Mouse (Mus musculus) ovary, postnatal 36 days (tissue): ENCODE measurements at regions not wholly inside any gene's neighbourhood (a gene's known extent, or its start where the extent isn't known, plus 50 kb on each side); places are given as distances from the start of the nearest gene placed in this dataset.

ENCODE experiments used
- DNase-seq: peaks from one replicate; pipeline ENCODE4 v3.0.0; 2022; ENCODE audit warnings: low spot score, mixed read lengths

DNA sequence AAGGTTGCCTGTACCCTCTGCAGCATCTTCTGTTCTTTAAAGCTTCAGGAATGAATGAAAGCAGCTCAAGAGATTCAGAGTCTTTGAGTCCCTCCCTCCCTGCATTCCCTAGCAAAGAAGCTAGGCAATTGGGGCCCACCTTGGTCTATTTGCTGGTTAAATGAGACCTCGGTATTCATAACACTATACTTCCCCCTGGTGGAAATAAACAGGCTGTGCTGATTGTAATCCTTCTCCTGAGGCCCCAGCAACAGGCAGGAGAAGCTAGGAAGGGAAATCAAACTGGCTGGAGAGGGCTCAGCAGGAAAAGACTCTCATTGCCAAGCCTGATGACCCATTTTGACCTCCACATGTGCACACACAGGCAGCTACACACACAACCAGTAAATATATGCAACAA, 137.1 kb downstream of the Sh3bp4 start:
- no peak for DNase-seq

DNA sequence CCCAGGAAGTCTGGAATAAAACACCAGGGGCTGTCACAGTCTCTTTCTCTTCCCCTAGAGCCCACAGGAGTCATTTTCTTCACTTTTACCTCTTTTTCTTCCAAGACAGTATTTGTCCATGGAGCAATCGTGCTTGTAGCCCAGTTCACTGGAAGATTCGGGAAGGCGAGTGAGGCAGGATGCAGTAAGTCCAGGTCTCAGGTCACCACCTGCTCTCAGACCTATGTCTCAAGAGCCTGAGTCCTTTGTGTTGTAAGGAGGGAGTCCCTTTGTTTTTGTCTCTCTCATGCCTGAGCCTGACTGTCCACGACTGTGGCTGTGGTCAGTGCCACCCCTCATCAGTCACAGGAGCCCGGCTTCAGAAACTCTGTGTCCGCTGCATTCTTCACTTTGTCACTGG, 140.9 kb downstream of the Sh3bp4 start:
- no peak for DNase-seq

DNA sequence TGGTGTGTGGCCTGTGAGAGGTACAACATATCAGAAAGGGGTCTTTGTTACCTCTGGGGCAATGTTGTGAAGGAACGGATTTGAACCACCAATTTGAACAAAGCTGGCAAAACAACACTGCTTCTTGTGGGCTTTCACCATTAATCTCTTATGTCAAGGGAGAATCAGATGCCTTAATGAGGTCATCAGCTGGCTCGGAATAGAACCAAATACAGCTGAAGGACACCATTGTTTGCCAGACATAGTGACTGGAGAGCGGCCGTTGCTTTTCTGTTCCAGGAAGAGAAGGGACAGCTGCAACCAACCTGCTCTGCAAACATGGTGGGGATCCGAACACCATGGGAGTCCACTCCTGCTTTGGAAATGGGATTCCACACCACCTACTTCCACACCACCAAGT, 158.2 kb downstream of the Sh3bp4 start:
- DNase-seq, result no peak

DNA sequence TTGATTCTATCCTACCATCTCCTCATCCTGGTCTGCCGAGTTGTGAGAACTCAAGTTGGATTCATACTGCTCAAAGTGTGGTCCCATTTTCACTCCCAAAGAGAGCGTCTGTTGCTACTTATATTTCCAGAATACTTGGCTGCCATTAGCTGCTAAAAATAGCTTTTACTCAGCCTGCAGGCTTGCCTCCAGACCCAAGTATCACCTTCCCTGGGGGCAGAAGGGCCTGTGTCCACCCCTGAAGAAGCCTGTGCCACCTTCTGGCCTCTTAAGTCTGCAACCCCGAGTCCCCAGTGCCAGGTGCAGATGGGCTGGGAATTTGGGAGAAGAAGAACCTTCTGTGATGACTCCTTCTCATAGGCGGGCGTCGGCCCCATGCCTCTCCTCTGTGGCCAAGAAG, 161.5 kb downstream of the Sh3bp4 start:
- no peak for DNase-seq

DNA sequence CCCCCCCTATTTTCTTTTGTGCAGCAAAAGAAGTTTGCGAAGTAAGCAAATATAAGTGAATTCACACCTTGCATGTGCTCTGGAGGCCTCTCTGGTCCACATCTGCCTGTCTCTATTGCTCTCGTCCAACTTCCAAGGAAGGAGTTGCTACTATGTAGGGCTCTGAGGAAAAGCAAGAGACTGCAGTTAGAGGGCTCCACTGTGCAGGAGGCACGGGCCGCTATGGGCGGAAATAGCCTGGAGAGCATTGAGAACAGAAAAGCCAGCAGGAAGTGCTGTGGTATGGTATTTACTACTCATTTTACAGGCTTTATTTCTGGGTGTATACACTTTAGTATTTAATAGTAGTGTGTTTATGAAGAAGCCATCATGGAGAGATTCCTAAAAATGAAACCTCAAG, 162.2 kb downstream of the Sh3bp4 start:
- no peak for DNase-seq

DNA sequence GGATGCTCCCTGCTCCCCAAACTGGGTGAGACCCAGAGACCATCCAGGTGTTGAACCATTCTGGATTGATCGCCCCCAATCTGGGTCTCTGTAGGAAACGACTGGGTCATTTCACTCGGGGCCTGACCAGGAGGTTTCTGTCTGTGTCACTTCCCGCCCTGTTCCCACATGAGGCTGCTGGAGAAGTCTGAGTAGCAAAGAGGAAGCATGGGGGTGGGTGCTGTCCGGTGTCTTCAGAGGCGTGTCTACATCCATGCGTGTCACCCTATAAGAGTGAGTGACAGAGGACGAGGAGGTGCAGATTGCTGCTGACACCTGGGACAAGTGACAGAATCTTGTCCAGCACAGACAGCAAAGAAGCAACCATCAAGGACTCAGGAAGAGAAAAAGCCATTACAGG, 164.7 kb downstream of the Sh3bp4 start:
- no peak for DNase-seq

DNA sequence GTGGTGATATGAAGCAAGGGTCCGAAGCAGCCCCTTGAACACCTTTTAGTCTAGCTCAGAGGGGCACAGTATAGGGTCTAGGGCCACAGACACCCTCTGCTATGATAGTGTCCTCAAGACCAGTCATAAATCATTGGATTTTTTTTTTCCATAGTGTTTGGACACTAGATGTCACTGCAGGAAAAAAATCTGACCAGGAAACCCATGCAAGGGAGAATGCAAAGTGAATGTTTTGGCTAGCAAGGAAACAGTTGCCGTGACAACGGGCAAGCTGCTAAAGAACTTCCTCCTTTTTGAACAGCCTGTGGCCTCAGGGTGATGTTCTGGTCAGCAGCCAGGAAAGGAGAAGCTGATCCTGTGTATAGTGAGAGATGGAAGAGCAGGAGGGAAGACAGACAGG, 165.1 kb downstream of the Sh3bp4 start:
- peak; percentile 35 for DNase-seq

DNA sequence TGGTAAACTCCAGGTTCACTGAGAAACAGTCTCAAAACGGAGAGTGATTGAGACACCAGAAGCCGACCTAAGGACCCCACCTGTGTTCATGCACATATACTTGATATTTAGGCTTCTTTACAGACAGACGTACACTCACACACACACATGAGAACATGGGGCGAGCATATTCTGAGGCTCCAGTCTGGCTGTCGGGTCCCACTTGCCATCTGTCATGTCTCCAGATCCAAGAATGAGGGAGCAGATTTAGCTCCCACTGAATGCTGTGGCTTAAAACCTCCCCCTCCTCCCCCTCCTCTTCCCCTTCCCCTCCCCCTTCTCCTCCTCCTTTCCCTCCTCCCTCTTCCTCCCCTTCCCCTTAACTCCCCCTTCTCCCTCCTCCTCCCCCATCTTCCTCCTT, 167.5 kb downstream of the Sh3bp4 start:
- no peak for DNase-seq

DNA sequence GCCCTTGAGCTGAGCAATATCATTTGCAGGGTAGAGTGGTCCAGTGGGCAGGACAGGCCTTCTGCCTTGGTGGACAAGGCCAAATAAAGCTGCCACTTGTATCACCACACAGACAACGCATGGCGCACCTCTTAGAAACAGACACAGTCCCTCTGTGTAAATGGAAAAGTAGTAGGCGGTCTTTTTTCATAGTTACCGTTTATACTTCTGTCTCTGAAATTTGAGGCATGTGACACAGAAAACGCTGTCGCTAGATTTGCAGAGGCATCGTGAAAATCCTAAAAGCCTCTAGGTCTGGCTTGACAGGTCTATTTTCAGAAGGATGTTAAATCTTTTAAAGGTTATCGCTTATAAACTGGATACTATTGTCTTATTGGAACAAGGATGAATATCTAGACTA, 174.4 kb downstream of the Sh3bp4 start:
- DNase-seq, result no peak

DNA sequence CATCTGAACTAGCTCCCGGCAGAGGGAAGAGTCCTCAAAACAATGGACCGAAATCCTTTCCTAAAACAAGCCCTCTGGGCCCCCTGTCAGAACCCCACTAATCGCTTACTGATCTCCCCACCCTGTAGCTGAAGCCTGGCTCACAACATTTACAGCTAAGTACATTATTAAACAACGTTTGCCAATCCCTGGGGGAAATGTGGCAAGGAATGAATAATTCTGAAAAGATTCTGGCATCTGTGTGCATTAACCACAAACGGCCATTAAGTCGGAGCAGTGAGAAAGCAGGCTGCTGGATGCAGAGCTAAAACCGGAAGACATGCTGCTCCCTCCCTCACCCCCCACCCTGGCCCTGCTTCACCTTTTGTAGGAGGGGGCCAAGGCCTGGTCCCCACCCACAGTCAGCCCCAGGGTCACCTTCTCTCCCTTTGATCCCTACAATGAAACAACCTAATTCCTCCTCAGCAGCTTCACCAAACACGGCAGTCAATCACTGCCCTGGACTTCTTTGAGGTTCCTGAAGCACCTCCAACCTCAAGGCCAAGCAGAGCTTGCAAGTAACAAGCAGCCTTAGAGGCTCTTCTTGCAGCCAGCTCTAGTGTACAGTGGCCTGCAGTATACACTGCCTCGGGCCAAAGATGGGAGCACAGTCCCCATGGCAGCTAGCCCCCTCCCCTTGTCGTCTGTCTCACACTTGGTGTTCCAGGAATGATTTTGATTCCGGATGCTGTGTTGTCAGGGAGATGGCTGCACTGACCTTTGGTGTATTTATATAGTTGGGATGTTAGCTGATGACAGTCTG, 175.2 kb downstream of the Sh3bp4 start:
- DNase-seq, result no peak

DNA sequence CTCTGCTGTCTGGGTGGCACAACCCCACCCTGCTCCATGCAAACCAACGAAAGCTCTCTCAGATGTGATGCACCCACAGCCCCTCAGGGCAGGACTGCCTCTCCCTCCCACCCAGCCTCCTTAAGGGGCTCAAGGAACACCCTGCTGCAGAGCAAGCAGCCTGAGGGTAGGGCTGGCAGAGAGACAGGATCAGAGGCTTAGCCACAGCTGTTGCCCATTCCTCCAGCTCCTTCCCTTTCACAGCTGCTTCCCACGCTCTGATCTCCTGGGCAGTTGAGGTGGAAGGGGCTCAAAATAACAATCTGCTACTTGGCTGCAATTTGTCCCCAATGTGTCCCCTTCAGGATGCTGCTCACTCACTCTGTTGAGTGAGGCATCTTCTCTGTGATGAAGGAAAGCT, 181.5 kb downstream of the Sh3bp4 start:
- no peak for DNase-seq

DNA sequence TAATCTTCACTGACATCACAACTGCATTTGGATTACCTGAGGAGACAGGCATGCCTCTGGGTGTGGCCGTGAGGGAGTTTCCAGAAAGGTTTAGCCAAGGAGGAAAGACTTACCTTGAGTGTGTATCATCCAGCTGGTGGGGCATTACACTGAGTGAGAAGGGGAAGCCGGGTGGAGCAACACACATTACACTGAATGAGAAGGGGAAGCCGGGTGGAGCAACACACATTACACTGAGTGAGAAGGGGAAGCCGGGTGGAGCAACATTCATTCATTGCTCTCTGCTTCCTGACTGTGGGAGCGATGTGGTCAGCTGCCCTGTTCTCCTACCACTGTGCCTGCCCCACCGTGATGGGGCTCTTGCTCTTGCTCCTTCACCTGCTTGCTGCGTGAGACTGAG, 182.3 kb downstream of the Sh3bp4 start:
- no peak for DNase-seq

DNA sequence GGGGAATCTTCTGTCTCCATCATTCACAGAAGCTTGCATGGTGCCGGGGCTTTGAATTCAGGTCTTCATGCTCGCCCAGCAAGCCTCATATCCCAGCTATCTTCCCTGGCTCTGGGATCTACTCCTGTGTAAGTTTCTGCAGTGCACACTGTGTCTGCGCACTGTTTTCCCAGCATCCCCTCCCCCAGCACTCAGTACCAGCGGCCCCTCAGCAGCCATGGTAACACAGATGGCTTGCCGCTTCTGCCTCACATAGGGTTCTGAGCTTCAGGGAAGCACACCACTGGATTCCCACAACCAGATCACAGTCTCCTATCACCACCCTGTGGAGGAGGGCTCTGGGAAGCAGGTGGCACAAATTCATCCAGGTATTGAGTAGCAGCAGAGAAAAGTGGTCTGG, 187.7 kb downstream of the Sh3bp4 start:
- no peak for DNase-seq

DNA sequence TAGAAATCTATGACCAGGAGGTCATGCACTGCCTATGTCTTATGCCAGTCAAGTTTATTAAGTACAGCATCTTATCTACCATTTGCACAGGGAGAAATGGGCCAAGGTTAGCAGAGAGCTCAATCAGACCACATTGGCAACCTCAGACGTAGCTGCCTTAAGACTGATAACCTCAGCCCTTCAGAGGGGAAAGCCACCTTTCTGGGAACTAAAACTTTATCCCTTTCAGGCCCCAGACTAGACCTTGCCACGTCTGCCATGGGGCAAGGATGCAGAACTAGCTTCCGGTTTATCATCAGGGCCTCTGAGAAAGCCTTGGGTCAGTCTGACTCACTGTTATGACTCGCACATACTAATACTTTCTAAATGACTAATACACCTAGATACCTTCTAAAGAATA, 188.8 kb upstream of the Agap1 start:
- DNase-seq, result no peak

DNA sequence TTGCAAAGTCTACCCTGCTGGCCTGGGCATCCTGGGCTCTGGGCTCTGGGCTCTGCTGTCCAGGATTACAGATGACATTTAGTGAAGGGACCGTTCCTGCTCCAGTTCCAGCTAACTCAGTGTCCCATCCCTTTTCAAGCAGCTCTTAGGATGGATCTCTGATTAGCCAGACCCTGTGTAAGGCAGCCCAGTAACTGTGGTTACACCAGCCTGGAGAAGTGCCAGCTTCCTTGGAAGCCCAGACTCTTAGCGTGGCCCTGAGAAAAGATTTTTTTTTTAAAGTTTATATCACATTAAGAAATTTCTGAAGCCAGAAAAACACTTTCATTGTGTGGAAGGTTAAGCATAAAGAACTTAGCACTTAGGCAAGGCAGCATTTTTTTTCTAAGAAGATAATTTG, 185.8 kb upstream of the Agap1 start:
- DNase-seq, result peak; percentile 47

DNA sequence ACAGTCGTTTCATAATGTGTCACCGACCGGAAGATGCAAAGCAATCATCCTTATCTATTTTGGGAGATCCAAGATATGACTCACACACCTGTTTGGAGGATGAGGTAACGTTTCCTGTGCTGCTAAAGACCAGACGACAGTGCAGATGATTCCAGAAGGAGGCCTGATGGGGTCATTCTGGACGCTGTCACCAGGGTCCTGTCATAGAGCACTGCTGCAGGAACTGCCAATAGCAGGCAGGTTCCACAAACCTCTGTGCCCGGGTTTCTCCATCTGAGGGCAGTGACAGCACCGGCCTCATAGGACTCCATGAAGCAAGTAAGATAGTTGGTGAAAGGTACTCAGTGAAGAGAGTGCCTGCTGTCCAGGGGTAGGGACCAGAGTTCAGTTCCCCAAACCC, 182.9 kb upstream of the Agap1 start:
- no peak for DNase-seq

DNA sequence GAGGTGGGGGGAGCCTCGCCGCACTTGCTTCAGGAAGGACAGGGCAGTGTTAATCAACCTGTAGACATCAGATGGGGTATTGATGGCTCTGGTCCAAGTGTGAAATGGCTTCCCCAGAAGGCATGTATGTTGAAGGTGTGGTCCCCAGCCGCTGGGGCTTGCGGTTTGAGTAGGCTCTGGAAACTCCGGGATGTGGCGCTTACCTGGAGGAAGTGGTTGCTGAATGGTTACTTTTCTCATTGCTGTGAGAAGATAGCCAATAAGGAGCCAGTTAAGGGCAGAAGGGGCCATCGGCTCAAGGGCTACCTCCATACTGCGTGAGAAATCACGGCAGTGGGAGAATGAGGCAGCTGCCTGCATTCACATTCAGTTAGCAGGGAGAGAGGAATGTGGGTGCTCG, 181.6 kb upstream of the Agap1 start:
- no peak for DNase-seq

DNA sequence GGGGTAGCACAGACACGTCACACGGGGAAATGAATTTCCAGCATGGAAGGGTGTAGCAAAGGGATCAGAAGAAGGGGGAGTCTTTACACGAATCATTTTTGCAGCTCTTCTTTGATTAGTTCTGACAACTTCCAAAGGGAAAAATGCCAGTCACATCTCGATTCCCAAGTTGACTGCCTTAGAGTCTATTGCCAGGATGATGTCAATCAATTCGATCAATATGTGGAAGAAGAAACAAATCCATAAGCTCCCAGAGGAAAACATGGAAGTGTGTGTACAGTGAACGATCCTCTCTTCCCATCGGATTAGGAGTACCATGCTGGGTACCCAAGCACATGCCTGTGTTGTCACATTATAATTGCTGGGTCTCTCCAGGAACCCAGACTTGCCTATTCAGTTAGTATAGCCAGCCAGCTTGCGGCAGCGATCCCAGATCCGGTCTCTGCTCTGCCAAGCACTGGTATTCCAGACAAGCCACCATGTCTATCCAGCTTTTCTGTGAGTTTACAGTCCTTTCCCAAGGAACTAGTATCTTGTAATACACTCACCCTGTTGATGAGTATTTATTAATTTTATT, 180.7 kb upstream of the Agap1 start:
- no peak for DNase-seq

DNA sequence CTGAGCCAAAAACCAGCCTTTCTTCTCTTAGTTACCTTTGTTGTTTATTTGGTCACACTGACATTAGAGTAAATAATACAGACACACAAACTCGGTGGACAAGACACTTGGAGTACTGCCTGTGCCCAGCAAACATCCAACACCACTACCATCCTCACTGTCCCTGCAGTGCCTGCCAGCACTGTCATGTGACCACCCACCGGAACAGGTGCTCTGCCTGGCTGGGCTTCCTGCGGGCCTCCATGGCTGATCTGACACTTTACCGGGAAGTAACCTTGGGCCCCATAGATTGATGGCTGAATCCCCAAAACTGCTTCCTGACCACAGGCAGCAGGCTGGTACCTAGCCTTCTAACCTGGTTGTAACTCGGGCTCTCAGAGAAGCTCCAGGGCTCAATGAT, 175.2 kb upstream of the Agap1 start:
- DNase-seq, result no peak

DNA sequence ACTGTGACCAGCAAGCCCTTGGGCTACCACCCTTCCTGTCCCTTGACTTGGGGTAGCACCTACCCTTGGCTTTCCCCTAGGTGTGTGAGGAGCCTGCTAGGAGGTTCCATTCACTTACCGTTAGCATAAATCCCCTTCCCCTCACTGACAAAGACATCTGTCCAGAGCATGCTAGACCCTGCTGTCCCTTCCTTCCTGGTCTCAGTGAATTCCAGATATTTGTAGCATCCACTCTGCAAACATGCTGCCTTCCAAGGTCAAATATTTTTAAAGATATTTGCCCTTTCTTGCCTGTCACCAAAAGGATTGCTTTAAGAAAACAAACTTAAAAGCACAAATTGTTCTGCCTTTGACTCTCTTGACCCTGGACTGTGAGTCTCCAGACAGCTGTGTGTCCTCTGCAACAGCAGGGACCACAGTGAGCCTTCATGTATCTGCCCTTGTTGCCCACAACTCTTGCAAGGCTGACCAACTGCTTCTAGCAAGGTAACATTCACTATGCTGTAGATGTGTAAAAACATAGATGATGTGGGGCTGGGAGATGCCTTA, 173.4 kb upstream of the Agap1 start:
- no peak for DNase-seq

DNA sequence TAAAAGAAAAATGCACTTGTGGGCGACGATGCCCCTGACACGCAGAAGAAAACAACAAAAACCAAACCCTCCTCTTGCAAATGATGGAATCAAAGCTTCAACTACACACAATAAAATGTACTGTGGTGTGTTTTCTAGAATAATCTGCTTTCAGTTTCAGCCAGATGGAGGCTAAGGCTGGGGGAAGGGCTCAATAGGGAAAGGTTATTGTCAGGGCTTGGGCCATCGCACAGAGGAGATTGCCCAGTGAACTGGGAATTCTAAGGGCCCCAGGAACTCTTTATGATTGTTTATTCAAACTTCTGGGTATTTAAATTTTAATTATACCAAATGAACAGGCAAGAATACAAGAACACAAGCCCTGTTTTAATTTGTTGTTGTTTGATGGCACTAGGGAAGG, 169.6 kb upstream of the Agap1 start:
- DNase-seq, result no peak

DNA sequence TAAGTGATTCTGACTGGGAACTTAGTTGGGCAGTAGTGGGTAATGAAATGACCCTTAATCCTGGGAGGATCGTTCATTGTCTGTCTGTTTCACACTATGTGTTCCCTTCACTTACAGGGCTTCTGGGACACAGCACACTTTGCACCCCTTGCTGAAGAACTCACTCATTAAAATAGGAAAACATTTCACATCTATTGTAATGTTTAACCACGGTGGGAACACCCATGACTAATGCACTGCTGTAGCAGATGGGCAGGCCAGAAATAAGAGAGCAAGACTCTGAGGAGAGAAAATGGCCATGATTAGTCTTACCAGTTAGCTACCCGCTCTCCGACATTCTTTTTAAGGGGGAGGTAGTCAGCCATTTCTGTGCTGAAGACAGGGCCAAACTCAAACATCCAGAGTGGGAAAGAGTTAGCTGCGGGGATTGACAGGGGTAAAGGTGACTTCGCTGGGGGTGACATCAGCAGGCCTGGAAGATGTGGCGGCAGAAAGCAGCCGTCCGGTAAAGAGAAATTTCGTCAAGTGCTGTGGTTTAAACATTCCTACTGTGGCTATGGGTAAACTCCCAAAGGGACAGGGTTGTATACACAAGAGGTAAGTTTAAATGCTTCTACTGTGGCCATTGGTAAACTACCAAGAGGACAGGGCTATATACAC, 167.3 kb upstream of the Agap1 start:
- DNase-seq, result no peak

DNA sequence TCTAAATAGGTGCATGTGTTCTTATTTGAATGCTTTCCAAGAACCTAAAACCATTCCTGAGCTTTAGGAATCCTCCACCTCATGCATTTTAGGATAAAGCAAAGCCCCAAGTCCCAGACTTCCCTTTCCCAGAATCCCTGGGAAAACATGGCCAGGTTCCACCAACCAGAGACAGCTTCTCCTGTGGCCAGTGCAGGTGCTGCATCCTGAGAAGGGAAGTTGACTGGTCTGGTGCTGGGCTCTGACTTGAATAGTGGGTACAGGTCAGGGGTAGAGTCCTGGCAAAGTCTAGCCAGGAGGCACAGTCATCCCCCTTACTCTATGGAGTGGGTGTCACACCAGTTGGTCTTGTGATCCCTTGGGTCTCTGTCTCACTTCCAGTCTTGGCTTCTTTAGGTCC, 166.6 kb upstream of the Agap1 start:
- no peak for DNase-seq
